Mouse (Mus musculus): ENCODE data around the gene Cdh23.

Cdh23 gene

DNA sequence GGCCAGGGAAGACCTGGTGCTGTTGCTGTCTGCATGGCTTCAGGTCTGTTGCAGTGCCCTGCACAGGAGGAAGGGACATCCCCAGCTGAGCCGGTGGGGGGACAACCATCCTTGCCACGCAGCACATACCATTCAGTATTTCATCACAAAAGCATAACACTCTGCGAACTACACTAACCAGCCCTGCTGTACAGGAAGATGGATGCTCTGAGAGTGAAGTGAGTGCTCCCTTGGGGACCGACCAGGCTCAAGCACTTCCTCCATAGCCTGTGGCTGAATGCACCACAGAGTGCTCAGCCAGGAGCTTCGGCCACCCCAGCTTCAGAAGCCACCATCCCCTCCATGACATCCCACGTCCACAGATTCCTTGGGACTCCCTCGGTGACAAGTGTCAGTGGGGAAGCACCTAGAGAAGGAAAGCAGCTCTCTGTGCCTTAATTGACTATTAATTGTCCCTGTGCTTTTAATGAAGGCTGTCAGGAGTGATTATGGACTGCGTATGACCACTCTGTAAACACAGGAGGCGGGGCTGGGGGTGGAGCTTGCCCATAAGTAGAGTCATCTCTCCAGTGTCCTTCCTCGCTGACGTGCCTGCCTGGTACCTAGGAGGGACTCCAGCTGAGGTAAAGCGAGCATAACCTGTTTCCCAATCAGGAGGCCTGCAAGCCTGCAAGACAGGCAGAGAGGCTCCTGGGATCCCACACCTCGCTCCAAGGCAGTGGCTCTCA is 60.6 kb downstream of the Cdh23 start:
- no peak for DNase-seq (ENCODE audit: low spot score in 2 of 2)

DNA sequence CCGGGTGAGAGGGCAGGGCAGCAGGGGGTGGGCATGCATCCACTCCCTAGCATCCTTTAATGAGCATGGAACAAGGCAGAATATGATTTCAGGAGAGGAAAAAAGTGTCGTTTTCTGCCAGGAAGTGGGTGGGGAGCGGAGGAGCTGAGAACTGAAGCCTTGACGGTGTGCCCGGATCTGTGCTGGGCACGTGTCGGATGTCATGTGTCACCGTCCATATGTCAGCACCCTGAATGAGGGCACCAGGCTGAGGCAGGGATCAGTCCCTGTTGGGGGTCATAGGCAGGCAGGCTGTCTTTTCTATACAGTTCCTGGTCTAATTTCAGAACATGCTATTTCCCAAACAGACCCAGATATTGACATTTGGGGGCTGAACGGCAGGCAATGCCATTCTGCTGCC is 61.9 kb downstream of the Cdh23 start:
- DNase-seq (ENCODE audit: low spot score in 2 of 2) = no peak

GRCm38 (mm10) chr10:60626086-60626485 is 70.2 kb downstream of the Cdh23 start:
- no peak for DNase-seq (ENCODE audit: low spot score in 2 of 2)

DNA sequence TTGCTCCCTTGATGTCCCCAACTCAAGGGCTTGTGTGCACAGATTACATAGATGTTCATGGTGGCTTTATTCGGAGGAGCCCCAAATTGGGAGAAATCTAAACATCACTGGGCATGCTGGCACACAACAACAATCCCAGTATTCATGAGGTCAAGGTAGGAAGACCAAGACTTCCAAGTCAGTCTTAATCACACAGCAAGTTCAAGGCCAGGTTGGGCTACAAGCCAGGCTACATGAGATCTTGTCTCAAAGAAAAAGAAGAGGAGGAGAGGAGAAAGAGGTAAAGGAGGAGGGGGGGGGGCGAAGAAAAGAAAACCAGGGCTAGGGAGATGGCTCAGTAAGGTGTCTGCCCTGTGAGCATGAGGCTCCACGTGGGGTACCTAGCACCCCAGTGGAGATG is 70.8 kb downstream of the Cdh23 start:
- DNase-seq (ENCODE audit: low spot score in 2 of 2) = no peak

DNA sequence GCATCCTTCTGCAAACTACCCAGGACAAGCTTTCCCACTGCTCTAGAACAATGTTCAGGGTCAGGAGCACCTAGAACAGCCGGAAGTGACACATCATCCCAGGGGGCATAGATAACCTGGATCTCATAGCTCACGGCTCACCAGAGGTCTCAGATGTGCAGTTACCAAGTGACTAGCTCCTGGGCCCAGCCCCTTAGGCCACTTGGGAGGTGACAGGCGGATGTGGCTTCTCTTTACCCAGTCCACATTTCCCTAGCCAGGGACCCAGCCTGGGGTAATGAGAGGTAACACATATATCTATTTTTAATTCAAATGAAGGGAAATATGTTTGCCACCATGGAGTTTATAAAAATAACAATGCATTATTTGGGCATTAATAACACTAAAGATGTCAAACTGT is 71.3 kb downstream of the Cdh23 start:
- no peak for DNase-seq (ENCODE audit: low spot score in 2 of 2)

- no peak for DNase-seq (ENCODE audit: low spot score in 2 of 2)
Measured at GRCm38 (mm10) chr10:60624217-60624708, 72.0 kb downstream of the Cdh23 start.

DNA sequence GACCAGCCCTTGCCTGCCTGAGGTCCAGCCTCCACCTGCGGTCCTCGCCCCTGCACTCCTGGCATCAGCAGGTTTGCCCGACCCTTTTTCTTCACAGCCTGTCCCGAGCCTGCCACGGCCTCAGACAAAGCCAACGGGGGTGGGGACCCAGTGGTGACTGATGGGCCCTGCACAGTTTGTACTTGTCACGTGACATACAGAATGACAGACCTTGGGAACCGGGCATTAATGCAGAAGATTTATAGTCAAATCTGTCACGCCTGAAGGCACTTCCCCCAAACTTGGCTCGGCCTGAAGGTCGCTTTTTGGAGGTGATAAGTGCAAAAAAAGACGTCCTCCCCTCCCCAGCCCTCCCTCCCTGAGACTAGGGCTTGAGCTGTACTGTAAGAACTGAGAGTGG is 73.5 kb downstream of the Cdh23 start:
- DNase-seq (ENCODE audit: low spot score in 2 of 2) = no peak

DNA sequence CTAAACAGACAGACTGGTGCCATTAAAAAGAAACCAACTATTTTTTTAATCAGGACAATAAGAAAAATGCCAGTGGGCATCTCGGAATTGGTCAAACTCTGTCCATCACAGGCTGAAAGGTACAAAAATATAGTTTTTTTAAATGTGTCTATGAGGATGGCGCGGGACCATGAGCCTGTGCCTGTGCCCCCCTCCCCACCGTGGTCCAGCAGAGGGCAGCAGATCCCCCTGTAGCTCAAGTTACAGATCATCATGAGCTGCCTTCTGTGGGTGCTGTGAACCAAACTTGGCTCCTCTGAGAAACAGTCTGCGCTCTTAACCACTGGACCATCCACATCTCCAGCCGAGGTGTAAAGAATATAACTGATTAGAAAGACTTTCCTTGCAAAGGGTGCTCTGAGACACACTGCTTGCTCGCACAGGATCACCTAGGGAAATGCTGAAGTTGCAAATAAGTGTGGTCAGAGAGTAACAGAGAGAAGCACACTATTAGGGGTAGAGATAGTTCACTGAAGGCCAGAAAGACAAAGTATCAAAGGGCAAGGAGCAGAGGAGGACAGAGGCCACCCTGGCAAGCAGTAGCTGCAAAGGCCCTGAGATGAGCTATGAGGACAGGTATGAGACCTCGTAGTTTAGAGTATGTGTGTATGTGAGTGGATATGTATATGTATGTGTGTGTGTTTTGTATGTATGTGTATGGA is 74.7 kb downstream of the Cdh23 start:
- DNase-seq (ENCODE audit: low spot score in 2 of 2) = no peak

DNA sequence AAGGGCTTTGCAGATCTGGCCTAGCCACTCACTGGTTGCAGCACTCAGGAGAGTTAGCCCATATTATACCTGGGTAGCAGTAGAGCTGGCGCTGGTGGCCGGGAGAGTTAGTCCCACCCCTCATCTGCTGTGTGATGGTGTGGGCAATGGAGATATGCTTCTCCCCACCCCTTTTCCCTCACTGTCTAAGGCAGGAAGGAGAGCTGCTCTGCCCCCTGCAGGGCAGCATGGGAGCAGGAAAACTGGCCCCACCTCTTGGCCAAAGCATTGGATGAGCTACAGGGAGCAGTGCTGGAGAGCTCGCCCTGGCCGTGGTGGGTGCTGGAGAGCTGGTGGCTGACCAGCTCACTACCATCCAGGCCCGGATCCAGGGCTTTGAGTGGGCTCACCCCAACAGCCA is 80.4 kb downstream of the Cdh23 start:
- no peak for DNase-seq (ENCODE audit: low spot score in 2 of 2)

DNA sequence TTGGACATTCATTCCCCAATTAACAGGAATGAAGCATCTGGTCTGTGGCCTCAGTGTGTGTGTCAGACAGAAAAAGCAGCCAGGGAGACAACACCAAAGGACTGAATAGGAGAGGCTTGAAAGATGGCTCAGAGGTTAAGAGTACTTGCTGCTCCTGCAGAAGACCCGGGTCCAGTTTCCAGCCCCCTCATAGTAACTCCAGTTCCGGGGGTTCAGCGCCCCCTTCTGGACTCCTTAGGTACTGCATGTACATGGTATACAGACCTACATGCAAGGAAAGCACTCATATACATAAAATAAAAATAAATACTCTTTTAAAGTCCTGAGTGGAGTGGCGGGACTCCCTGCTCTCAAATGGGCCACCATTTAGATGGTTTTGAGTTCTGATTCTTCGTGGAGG is 83.4 kb downstream of the Cdh23 start:
- peak in 1 of 2 experiments; percentile 39 for DNase-seq (ENCODE audit: low spot score in 2 of 2)

DNA sequence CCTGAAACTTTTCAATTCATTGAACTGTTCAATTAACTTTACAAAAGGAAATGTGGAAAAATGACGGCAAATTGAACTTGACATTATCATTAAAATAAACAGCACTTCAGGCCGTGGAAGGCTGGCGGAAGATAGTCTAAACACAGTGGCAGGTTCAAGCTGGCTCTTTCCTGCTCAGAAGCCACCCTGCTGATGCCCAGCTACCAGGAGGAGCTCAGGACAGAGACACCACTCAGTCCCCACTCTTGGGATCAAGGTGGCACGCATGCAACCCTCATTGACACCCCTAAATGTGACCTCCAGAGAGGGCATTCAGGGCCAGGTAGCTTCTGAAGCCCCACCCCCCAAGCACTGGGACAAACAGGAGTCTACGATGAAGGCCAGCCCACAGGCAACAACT is 89.1 kb downstream of the Cdh23 start:
- DNase-seq (ENCODE audit: low spot score in 2 of 2) = no peak

GRCm38 (mm10) chr10:60606661-60607060 is 89.6 kb downstream of the Cdh23 start:
- no peak for DNase-seq (ENCODE audit: low spot score in 2 of 2)

DNA sequence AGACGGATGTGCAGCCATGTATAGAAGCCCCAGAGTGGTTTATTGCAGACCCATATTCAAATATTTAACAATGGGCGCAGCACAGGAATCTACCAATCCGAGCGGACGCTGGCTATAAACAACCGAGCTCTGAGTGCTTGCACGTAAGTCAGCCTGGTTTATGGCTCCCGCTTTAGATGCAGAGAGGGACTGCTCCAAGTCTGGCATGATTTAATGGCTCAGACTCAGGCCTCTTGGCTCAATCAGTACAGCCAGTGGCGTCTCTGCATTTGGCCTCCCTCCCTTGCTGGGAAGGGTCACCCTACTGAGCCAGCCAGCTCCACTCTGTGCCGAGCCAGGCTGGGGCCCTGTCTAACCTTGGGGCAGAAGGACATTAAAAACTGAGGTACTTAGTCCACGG is 94.1 kb downstream of the Cdh23 start:
- no peak for DNase-seq (ENCODE audit: low spot score in 2 of 2)

DNA sequence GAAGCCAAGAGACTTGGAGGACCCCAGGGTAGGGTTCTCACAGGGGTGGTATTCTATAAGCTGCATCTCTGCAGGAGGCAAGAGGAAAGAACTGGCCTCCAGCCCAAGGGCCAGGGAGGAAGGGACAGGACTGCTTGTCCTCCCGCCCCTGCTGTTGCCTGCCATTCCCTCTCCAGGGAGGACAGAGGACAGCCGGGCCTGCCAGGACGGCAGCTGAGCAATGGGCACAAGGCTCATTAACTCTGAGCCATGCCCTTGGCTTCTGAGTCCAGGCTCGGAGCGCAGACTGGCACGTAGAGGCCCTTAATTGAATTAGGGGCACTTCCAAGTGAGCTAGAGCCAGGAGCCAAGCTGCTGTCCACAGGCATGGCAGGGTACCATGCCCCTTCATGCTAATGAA is 101.1 kb downstream of the Cdh23 start:
- DNase-seq (ENCODE audit: low spot score in 2 of 2) = no peak

DNA sequence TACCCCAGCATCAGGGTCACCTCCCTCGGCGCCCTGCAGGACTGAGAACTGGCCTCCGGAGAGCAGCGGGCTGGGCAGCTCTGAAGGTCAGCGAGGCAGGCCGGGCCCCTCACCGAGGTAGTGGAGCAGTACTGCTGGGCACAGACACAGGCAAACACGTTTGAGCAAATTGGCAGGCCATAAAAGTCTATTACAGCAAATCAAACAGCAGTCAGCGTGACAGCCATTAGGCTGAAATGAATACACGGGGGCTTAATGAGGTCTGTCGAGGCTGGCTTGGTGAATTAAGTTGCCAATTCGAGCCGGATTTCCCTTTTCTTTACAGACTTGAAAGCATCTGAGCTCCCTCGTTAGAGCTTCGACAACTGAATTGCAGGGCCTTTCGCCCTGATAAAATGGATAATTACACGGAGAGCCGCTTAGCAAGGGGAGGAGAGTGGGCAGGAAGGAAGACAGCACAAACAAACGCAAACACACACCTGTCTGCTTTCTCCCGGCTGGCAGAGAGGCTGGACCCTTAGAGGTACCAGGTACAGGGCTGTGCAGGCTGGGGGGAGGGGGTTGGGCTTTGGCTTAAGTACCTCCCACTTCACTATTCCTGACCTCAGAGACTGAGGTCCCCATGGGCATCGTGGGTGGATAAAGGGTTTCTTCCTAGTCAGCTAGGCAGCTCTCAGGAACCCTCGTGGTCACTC is 103.3 kb downstream of the Cdh23 start:
- DNase-seq (ENCODE audit: low spot score in 2 of 2) = no peak

DNA sequence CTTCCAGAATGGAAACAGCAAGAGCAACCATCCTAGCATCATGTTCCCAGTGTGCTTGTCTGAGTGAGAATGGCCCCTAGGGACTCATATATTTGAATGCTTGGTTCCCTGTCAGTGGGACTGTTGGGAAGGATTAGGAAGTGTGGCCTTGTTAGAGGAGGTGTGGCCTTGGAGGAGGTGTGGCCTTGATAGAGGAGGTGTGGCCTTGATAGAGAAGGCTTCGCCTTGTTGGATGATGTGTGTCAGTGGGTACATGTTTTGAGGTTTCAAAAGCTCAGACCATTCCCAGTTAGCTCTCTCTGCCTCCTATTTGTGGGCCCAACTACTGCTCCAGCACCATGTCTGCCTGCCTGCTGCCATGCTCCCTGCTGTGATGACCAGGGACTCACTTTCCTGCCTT is 105.0 kb downstream of the Cdh23 start:
- DNase-seq (ENCODE audit: low spot score in 2 of 2) = no peak

DNA sequence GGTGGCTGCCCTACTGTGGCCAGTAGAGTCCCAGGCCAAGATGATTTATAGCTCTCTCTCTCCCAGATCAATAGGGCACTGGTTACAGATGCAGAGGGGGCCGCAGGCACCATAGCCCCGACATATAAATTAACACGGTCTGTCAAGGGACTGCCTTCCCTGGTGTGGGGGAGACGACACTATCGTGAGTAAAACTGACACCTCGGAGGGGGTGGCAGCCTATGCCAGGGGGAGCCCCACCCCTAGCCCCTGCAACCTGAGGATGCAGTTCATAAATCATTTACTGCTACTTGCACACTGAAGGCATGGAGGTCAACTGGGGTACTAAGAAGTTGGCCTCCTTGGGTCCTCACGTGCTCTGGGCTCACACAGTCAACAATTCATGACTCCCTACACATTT is 106.0 kb downstream of the Cdh23 start:
- DNase-seq (ENCODE audit: low spot score in 2 of 2) = no peak

DNA sequence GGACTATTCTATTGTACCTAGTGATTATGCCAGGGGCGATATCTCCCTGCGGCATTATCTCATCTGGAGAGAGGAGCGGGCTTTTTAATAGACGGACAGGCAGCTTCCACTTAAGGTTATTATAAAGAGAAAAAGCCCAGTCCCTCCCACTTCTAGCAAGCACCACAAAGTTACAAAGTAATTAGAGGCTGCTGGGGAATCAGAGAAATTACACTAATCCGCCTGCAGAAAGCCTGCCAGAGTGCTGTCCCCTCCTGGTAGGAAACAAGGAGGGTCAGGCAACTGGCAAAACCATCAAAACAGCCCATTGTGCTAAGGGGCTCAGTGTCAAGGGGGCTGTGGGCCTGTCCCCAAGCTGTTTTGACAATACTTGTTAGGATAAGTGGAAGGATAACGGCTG is 110.6 kb downstream of the Cdh23 start:
- no peak for DNase-seq (ENCODE audit: low spot score in 2 of 2)

GRCm38 (mm10) chr10:60582956-60583355 is 113.3 kb downstream of the Cdh23 start:
- no peak for DNase-seq (ENCODE audit: low spot score in 2 of 2)

GRCm38 (mm10) chr10:60580666-60581065 is 115.6 kb downstream of the Cdh23 start:
- DNase-seq (ENCODE audit: low spot score in 2 of 2) = no peak

GRCm38 (mm10) chr10:60578738-60579538 is 117.4 kb downstream of the Cdh23 start:
- no peak for DNase-seq (ENCODE audit: low spot score in 2 of 2)

Data from spleen, postnatal 14 days (tissue).